Mouse (Mus musculus) kidney, embryonic 16.5 days (tissue): Measurements from ENCODE around the gene Clock. TPM values are rescaled to one million over a fixed set of nuclear protein-coding genes. Genes with fewer than 3 reads are reported as not detected.
A peak's percentile ranks its signal among the peaks of the same experiment; 100 is the strongest.

Experiments used
- ATAC-seq: fragments of 200-750 bp; cut with Nextera tagmentation; 2 replicates; pipeline ENCODE4 v1.8.0; 2017; ENCODE audit warnings: moderate TSS enrichment; ENCODE audit not compliant: low FRiP score, low TSS enrichment
- H3K27ac ChIP-seq: fragments of 300-500 bp; sonication (generic); 2 replicates; pipeline ENCODE4 v1.5.1; 2014; ENCODE audit warnings: low read length
- H3K27me3 ChIP-seq: fragments of 300-500 bp; sonication (generic); 2 replicates; pipeline ENCODE4 v1.6.1; 2014; ENCODE audit warnings: low read length, control low read depth, mixed read lengths; ENCODE audit not compliant: insufficient read depth
- H3K36me3 ChIP-seq: fragments of 300-500 bp; sonication (generic); 2 replicates; pipeline ENCODE4 v1.6.1; 2014; ENCODE audit warnings: low read length, control low read depth, mixed read lengths; ENCODE audit not compliant: insufficient read depth
- H3K4me1 ChIP-seq: fragments of 300-500 bp; sonication (generic); 2 replicates; pipeline ENCODE4 v1.6.1; 2014; ENCODE audit warnings: low read length, control low read depth, mixed read lengths; ENCODE audit not compliant: insufficient read depth
- H3K4me2 ChIP-seq: fragments of 300-500 bp; sonication (generic); replicated peaks from 2 replicates; pipeline ENCODE4 v1.6.1; 2014; ENCODE audit warnings: low read depth, low read length
- H3K4me3 ChIP-seq: fragments of 300-500 bp; sonication (generic); 2 replicates; pipeline ENCODE4 v1.5.1; 2014; ENCODE audit warnings: mild to moderate bottlenecking, low read length
- H3K9ac ChIP-seq: fragments of 300-500 bp; sonication (generic); replicated peaks from 2 replicates; pipeline ENCODE4 v1.6.1; 2014; ENCODE audit warnings: low read length
- H3K9me3 ChIP-seq: fragments of 300-500 bp; sonication (generic); 2 replicates; pipeline ENCODE4 v1.6.1; 2016; ENCODE audit warnings: low read length, control low read depth
- WGBS: fragments of 180-500 bp; shearing (Covaris S2); extraction: QIAGEN DNeasy Blood & Tissue Kit; methylation state at CpG from one replicate; pipeline ENCODE4 v1.1.7; 2014; 5-methylcytosine and 5-hydroxymethylcytosine counted together
- polyA plus RNA-seq: library from polyadenylated mRNA; unstranded; fragments of >200 nt; fragmentation: Nextera tagmentation; extraction: Ambion mirVana; gene quantifications from 2 replicates; pipeline ENCODE4 v1.2.1, GENCODE M21; 2015

Clock gene
- polyA plus RNA-seq, 1 experiment from 2014 or later, result 9.4 TPM

DNA sequence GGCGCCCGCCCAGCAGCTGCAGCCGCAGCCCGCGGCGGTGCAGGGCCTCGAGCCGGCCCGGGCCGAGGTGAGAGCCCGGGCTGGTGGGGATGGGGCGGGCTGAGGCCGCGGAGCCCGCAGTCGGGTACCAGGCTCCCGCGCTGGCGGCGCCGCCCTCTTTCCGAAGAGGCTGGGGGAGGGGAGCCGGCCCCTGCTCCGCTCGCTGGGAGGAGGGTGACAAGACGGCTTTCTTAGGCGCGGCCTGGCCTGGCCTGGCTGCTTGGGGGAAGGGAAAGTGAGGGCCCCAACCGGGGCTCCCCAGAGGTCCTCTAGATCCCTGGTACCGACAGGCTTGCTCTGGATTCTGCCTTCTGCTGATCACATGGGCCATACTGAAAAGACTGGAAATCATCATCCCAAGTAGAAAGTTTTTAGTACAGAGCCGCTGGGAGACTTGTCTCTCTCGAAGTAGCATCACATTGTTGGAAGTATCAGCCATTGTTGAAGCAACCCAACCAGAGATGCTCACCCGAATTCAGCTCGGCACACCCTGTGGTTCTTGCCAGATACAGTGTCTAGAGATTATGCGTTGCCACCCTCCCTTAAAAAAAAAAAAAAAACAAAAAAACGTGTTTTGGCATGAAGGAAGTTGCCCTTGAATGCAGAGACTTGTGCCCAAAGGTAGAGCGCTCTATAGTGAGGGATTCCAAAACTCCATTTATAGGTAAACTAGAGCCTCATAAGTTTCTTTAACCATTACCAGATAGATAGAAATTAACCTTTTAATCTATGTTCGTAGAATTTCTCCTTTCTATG is 120.1 kb downstream of the Clock start:
- 4% methylated on average over 38 of the region's 38 CpGs for WGBS
- peaks cover 37% of the 10 kb centered on the region for H3K4me1 ChIP-seq

GRCm38 (mm10) chr5:76183750-76184261 is 120.8 kb downstream of the Clock start, which contains the start of gene Tmem165:
Gene Tmem165 (plus strand): TSS chr5:76183880.
- Histone ChIP-seq H3K36me3 (no peaks in the 10 kb centered on the region), H3K9me3 (no peaks in the 10 kb centered on the region), H3K4me1 (peaks cover 31% of the 10 kb centered on the region), H3K27ac (peak within 1 kb of the TSS; percentile 96), H3K27me3 (no peaks in the 10 kb centered on the region), H3K4me3 (peak within 1 kb of the TSS; percentile 88), H3K4me2 (peak within 1 kb of the TSS; percentile 85), H3K9ac (peak within 1 kb of the TSS; percentile 98)
- WGBS, result under 1% methylated on average over 56 of the region's 62 CpGs
- ATAC-seq, result peak; percentile 98

More for the DNA sequence above, 120.1 kb downstream of the Clock start:
- Histone ChIP-seq H3K4me2 (peak overlapping the region; percentile 85), H3K27me3 (no peaks in the 10 kb centered on the region), H3K9ac (peak overlapping the region; percentile 98), H3K36me3 (no peaks in the 10 kb centered on the region), H3K9me3 (no peaks in the 10 kb centered on the region), H3K4me3 (peak overlapping the region; percentile 88), H3K27ac (peak overlapping the region; percentile 96)
- ATAC-seq, result peak; percentile 90

DNA sequence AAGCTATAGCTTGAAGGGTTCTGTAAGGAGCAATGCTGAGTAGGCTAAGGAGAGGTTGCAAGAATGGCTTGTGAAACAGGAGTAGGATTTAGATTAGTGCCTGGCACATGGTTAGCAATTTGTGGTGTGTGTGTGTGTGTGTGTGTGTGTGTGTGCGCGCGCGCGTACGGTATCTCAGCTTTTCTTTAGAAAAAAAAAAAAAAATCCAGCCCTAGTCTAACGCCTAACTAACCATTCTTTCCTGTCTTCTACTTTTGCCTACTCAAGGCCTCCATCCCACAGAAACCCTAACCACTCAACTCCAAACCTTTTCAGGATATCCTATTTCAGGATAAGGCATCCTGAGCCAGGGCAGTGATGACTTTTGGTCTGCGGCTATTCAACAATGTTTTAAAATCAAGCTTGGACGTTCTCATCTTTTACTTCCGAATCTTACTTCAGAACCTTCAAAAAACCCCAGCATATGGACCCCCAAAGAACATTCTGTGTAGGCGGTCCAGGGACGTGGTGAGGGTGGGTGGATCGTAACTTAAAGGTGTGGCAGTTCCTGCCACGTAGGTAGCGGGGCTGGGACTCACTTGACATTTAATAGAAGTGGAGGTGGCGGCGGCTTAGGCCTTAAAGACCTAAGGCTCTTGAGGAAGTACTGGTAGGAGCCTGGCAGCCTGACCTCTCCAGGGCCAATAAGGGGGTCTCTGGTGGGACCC is 121.4 kb downstream of the Clock start:
- WGBS, result 37% methylated on average over 17 of the region's 17 CpGs
- no peaks in the 10 kb centered on the region for H3K36me3 ChIP-seq
- peak overlapping the region; percentile 98 for H3K9ac ChIP-seq
- H3K4me1 ChIP-seq, result peaks cover 30% of the 10 kb centered on the region
- H3K4me2 ChIP-seq, result peak overlapping the region; percentile 85
- H3K4me3 ChIP-seq, result peak overlapping the region; percentile 88
- no peaks in the 10 kb centered on the region for H3K27me3 ChIP-seq
- peak overlapping the region; percentile 51; the same call in 1 of the 2 replicates for H3K27ac ChIP-seq
- H3K9me3 ChIP-seq, result no peaks in the 10 kb centered on the region
- no peak for ATAC-seq

DNA sequence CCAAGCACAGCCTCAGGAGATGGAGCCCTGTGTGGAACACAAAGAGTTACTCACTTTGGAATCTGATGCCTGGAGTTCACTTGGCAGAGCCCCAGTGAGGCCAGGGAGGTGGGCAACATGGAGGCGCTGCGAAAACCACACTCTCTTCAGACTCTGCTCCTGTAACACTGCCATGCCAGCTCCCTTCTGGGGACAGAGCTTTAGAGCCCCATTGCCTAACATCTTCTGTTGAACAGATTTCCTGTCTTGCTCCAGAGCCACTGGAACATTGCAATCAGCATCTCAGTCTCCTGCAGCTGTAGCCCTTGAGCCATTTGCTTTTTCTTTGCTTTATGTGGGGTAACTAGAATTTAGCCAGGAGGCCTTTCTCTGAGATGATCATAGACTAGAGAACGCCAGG is 122.3 kb downstream of the Clock start:
- Histone ChIP-seq H3K36me3 (no peaks in the 10 kb centered on the region), H3K4me2 (no peak overlapping the region), H3K27me3 (no peaks in the 10 kb centered on the region), H3K27ac (no peak overlapping the region), H3K4me1 (peaks cover 30% of the 10 kb centered on the region), H3K4me3 (no peak overlapping the region), H3K9me3 (no peaks in the 10 kb centered on the region), H3K9ac (0 out of 2 replicates have a peak overlapping the region, but pooled peaks have one; percentile 6)
- 29% methylated on average over 3 of the region's 3 CpGs for WGBS
- ATAC-seq, result no peak

DNA sequence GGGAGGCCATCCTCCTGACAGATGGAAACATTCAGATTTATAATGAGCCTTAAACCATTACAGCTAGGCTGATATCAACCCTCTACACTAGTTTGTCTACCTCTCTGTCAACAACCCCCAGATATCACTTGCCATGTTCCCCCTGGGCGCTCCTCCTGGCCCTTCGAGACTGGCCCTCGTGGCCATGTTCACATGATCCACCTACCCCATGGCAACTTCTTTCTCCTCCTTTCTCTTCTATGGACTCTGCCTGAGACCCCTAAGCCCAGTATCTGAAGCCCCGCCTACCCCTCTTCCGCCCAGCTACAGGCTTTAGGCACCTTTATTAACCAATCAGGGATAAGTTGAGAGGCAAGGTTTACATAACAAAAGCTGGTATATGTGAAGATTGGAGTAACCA is 124.8 kb downstream of the Clock start:
- Histone ChIP-seq H3K9me3 (no peaks in the 10 kb centered on the region), H3K27ac (no peak overlapping the region), H3K4me1 (peaks cover 20% of the 10 kb centered on the region), H3K4me3 (no peak overlapping the region), H3K9ac (no peak overlapping the region), H3K27me3 (no peaks in the 10 kb centered on the region), H3K36me3 (no peaks in the 10 kb centered on the region), H3K4me2 (no peak overlapping the region)
- no peak for ATAC-seq
- 78% methylated on average over 5 of the region's 5 CpGs for WGBS

GRCm38 (mm10) chr5:76179171-76179570 is 125.4 kb downstream of the Clock start:
- Histone ChIP-seq H3K4me1 (peaks cover 20% of the 10 kb centered on the region), H3K36me3 (no peaks in the 10 kb centered on the region), H3K9ac (no peak overlapping the region), H3K4me2 (no peak overlapping the region), H3K27me3 (no peaks in the 10 kb centered on the region), H3K27ac (no peak overlapping the region), H3K4me3 (no peak overlapping the region), H3K9me3 (no peaks in the 10 kb centered on the region)
- WGBS, result 95% methylated on average over 5 of the region's 5 CpGs
- ATAC-seq, result no peak

DNA sequence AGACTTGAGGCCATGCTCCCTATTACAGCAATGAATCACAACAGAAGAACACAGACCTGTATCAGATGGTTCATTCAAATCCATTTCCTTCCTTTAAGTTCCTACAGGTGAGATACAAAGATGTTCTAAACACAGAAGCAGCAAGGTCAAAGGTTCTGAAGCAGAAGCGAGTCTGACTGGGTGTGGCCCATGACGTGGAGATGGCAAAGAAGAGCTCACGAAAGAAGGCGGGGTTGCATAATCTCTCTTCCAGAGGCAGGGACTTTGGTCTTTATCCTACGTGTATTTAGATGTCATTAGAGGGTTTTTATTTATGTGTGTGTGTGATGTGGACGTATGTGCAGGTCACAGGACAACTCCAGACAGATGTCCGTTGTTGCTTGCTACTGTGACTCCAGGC is 126.9 kb downstream of the Clock start:
- Histone ChIP-seq H3K36me3 (no peaks in the 10 kb centered on the region), H3K27me3 (no peaks in the 10 kb centered on the region), H3K4me1 (peaks cover 12% of the 10 kb centered on the region), H3K9me3 (no peaks in the 10 kb centered on the region), H3K9ac (no peak overlapping the region), H3K4me3 (no peak overlapping the region), H3K4me2 (no peak overlapping the region), H3K27ac (no peak overlapping the region)
- 70% methylated on average over 7 of the region's 7 CpGs for WGBS
- no peak for ATAC-seq

DNA sequence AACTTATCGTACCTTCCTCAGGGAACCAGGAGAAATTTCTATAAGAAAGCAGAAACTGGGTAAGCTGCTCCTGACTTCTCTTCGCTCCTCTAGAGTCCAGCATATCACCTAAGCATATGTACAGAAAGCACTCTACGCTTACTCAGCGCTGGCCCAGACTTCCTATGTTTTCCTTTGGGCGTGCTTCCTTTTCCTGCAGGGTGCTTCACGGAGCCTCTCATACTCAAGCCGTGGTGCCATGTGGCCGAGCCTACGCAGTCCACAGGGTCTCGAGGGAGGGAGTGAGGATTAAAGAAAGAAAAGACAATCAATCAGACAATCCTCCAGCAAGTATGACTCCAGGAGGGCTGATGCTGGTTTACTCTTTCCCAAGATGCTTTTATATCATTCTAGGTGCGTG is 127.8 kb downstream of the Clock start:
- H3K4me3 ChIP-seq, result no peak overlapping the region
- WGBS, result 65% methylated on average over 11 of the region's 11 CpGs
- H3K27me3 ChIP-seq, result no peaks in the 10 kb centered on the region
- no peaks in the 10 kb centered on the region for H3K9me3 ChIP-seq
- no peak overlapping the region for H3K4me2 ChIP-seq
- peaks cover 9% of the 10 kb centered on the region for H3K4me1 ChIP-seq
- no peak overlapping the region for H3K9ac ChIP-seq
- no peak overlapping the region for H3K27ac ChIP-seq
- ATAC-seq, result no peak
- H3K36me3 ChIP-seq, result no peaks in the 10 kb centered on the region

DNA sequence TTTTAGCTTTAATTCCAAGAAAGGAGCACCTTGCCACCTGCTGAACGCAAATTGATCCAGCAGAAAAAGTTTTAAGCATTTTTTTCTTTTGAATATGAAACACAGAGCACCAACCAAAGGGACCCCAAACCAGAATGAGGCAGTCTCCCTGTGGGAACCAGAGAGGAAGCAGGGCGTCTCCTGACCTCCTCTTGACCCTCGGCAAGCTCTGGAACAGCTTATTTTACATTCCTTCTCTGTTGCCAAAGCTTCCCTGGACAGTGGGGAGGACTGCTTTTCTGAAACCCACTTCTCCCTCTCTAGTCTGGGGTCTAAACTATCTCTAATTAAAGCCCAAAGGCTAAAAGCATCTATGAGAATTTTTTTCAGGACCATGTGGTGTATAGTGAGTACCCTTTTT is 128.2 kb downstream of the Clock start:
- no peak for ATAC-seq
- no peak overlapping the region for H3K4me3 ChIP-seq
- no peaks in the 10 kb centered on the region for H3K9me3 ChIP-seq
- H3K9ac ChIP-seq, result no peak overlapping the region
- H3K27me3 ChIP-seq, result no peaks in the 10 kb centered on the region
- H3K36me3 ChIP-seq, result no peaks in the 10 kb centered on the region
- H3K27ac ChIP-seq, result no peak overlapping the region
- 32% methylated on average over 3 of the region's 3 CpGs for WGBS
- peaks cover 9% of the 10 kb centered on the region for H3K4me1 ChIP-seq
- no peak overlapping the region for H3K4me2 ChIP-seq

- no peak overlapping the region for H3K4me3 ChIP-seq
- H3K9ac ChIP-seq, result no peak overlapping the region
- 89% methylated on average over 4 of the region's 4 CpGs for WGBS
- H3K4me1 ChIP-seq, result peaks cover 9% of the 10 kb centered on the region
- no peaks in the 10 kb centered on the region for H3K36me3 ChIP-seq
- H3K9me3 ChIP-seq, result no peaks in the 10 kb centered on the region
- H3K27me3 ChIP-seq, result no peaks in the 10 kb centered on the region
- no peak for ATAC-seq
- H3K27ac ChIP-seq, result no peak overlapping the region
- H3K4me2 ChIP-seq, result no peak overlapping the region
These were observed 129.5 kb downstream of the Clock start for GRCm38 (mm10) chr5:76175051-76175450.
